Mouse (Mus musculus): ENCODE measurements around the gene Rfng. TPM values are rescaled to one million over a fixed set of nuclear protein-coding genes. Genes with fewer than 3 reads are reported as not detected.
"Not testable (repeated sequence)": the region's sequence is repeated elsewhere in the genome, so short reads cannot be mapped to it uniquely, and the experiment has no call there.

Gene Rfng
- polyA plus RNA-seq, 1 experiment from 2014 or later: 39.4 TPM

DNA sequence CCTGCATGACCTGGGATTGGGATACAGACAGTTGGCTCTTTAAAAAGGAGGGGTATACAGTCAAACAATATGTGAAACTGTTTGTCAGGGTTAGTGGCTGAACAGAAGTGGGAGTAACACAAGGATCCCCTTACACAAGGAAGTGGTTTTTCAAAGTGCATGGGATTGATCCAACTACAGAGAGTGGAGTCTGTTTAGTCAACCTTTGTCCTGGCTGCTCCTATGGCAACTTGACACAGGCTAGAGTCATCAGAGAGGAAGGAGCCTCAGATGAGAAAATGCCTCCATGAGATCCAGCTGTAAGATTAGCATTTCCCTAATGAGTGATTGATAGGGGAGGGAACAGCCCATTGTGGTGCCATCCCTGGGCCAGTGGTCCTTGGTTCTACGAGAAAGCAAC, 15.8 kb downstream of the Rfng start:
- no peaks in the 10 kb centered on the region for H3K4me1 ChIP-seq (ENCODE audit: control insufficient read depth, insufficient read depth, low read length)
- WGBS: 55% methylated on average over 1 of the region's 1 CpGs
- H3K4me2 ChIP-seq (ENCODE audit: low read length): no peak overlapping the region
- no peaks in the 10 kb centered on the region for H3K9me3 ChIP-seq (replicated peaks; ENCODE audit: control insufficient read depth, low read length)
- DNase-seq (ENCODE audit: low spot score) (no peak), ATAC-seq (no peak)
- H3K36me3 ChIP-seq (ENCODE audit: control insufficient read depth, insufficient read depth, low read length): no peaks in the 10 kb centered on the region
- no peak overlapping the region for H3K4me3 ChIP-seq (ENCODE audit: low read depth, low read length)
- H3K27me3 ChIP-seq (replicated peaks; ENCODE audit: control insufficient read depth, insufficient read depth, low read length): no peaks in the 10 kb centered on the region
- no peak overlapping the region for H3K9ac ChIP-seq (ENCODE audit: low read length)
- no peak overlapping the region for H3K27ac ChIP-seq (ENCODE audit: low read depth, low read length)

GRCm38 (mm10) chr11:120767023-120767422, 17.0 kb downstream of the Rfng start:
- H3K27me3 ChIP-seq (replicated peaks; ENCODE audit: control insufficient read depth, insufficient read depth, low read length); H3K4me1 ChIP-seq (ENCODE audit: control insufficient read depth, insufficient read depth, low read length); H3K27ac ChIP-seq (ENCODE audit: low read depth, low read length); H3K4me2 ChIP-seq (ENCODE audit: low read length); H3K36me3 ChIP-seq (ENCODE audit: control insufficient read depth, insufficient read depth, low read length); DNase-seq (ENCODE audit: low spot score); H3K9me3 ChIP-seq (replicated peaks; ENCODE audit: control insufficient read depth, low read length); H3K9ac ChIP-seq (ENCODE audit: low read length); ATAC-seq; H3K4me3 ChIP-seq (ENCODE audit: low read depth, low read length): not testable (repeated sequence)
- 88% methylated on average over 5 of the region's 7 CpGs for WGBS

DNA sequence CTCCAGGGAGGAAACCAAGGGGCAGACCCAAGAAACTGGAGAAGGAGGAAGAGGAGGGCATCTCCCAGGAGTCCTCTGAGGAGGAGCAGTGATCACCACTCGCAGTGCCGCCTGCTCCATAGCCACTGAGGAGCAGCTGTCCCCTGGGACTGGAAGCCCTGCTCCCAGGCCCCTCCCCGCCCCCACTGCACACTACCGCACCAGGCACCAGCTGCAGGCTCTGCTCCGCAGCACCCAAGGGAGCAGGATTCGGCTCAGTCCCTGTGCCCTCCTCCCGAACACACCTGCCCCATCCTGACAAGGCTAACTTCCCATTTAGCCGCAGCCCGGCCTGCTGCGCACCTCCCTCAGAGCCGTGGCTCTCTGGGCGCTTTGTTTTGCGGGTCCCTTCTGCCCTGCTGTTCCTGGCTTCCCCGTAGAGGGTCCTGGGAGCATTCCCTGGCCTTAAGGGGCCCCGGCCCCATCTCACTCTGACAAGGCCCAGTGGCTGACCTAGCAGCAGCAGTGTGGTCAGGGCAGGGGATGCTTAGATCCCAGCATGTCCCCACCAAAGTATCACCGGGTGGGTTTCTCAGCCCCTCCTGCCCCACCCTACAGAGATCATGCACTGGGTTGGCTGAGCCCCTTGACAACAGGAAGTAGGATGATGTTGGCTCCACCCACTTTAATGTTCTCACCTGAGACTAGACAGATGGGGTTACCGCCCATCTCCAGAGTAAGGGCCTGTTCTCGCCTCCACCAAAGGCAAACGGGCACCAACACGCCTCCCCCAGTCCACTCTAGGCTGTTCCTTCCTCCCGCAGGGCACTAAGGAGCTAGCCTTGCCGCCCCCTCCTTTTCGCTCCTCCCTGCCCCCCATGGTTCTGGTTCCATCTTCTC, 20.6 kb downstream of the Rfng start:
- not testable (repeated sequence) for H3K27me3 ChIP-seq (replicated peaks; ENCODE audit: control insufficient read depth, insufficient read depth, low read length); H3K36me3 ChIP-seq (ENCODE audit: control insufficient read depth, insufficient read depth, low read length); H3K4me1 ChIP-seq (ENCODE audit: control insufficient read depth, insufficient read depth, low read length); DNase-seq (ENCODE audit: low spot score); H3K9me3 ChIP-seq (replicated peaks; ENCODE audit: control insufficient read depth, low read length); H3K27ac ChIP-seq (ENCODE audit: low read depth, low read length); H3K9ac ChIP-seq (ENCODE audit: low read length); H3K4me2 ChIP-seq (ENCODE audit: low read length); H3K4me3 ChIP-seq (ENCODE audit: low read depth, low read length)
- ATAC-seq: 0 out of 2 replicates have a peak, but pooled peaks have one; percentile 34
- 3% methylated on average over 5 of the region's 23 CpGs for WGBS

DNA sequence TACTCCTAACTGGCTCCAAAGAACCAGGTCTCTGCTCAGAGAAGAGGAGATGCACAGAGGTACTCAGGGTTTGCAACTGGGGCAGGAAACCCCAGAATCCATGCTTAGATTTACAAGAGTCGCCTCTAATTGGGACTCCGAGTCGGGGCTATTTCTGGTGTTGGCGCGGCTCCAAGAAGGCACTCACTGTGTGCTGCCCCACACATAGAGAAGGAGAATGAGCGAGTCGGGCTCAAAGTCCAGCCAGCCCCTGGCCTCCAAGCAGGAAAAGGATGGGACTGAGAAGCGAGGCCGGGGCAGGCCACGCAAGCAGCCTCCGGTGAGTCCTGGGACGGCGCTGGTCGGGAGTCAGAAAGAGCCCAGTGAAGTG, 21.4 kb downstream of the Rfng start, which contains the start of gene Hmga1b:
Gene Hmga1b (plus strand): TSS at position 123 of the 370 bp plus-strand sequence.
- 17% methylated on average over 12 of the region's 14 CpGs for WGBS
- not testable (repeated sequence) for H3K4me1 ChIP-seq (ENCODE audit: control insufficient read depth, insufficient read depth, low read length); H3K27ac ChIP-seq (ENCODE audit: low read depth, low read length); H3K4me2 ChIP-seq (ENCODE audit: low read length); H3K4me3 ChIP-seq (ENCODE audit: low read depth, low read length); H3K36me3 ChIP-seq (ENCODE audit: control insufficient read depth, insufficient read depth, low read length); ATAC-seq; DNase-seq (ENCODE audit: low spot score); H3K27me3 ChIP-seq (replicated peaks; ENCODE audit: control insufficient read depth, insufficient read depth, low read length)
- H3K9me3 ChIP-seq (replicated peaks; ENCODE audit: control insufficient read depth, low read length): peaks cover 13% of the 10 kb centered on the region; the same call in 1 of the 2 replicates
- H3K9ac ChIP-seq (ENCODE audit: low read length): 0 out of 2 replicates have a peak within 1 kb of the TSS, but pooled peaks have one; percentile 17

GRCm38 (mm10) chr11:120761811-120762671, 22.0 kb downstream of the Rfng start:
- Histone ChIP-seq H3K27me3 (replicated peaks; ENCODE audit: control insufficient read depth, insufficient read depth, low read length) (peaks cover 6% of the 10 kb centered on the region; the same call in 1 of the 2 replicates), H3K4me2 (ENCODE audit: low read length) (no peak overlapping the region)
- WGBS: 72% methylated on average over 14 of the region's 14 CpGs

GRCm38 (mm10) chr11:120760236-120760635, 23.8 kb downstream of the Rfng start:
- Histone ChIP-seq H3K4me1 (ENCODE audit: control insufficient read depth, insufficient read depth, low read length) (no peaks in the 10 kb centered on the region), H3K9me3 (replicated peaks; ENCODE audit: control insufficient read depth, low read length) (peaks cover 13% of the 10 kb centered on the region; the same call in 1 of the 2 replicates), H3K9ac (ENCODE audit: low read length) (no peak overlapping the region), H3K27me3 (replicated peaks; ENCODE audit: control insufficient read depth, insufficient read depth, low read length) (peaks cover 6% of the 10 kb centered on the region; the same call in 1 of the 2 replicates), H3K36me3 (ENCODE audit: control insufficient read depth, insufficient read depth, low read length) (no peaks in the 10 kb centered on the region), H3K4me2 (ENCODE audit: low read length) (no peak overlapping the region), H3K27ac (ENCODE audit: low read depth, low read length) (no peak overlapping the region), H3K4me3 (ENCODE audit: low read depth, low read length) (no peak overlapping the region)
- 93% methylated on average over 9 of the region's 9 CpGs for WGBS
- ATAC-seq: no peak
- no peak for DNase-seq (ENCODE audit: low spot score)

More at GRCm38 (mm10) chr11:120761811-120762671, 22.0 kb downstream of the Rfng start:
- Histone ChIP-seq H3K27ac (ENCODE audit: low read depth, low read length) (no peak overlapping the region), H3K36me3 (ENCODE audit: control insufficient read depth, insufficient read depth, low read length) (no peaks in the 10 kb centered on the region), H3K4me3 (ENCODE audit: low read depth, low read length) (no peak overlapping the region), H3K9me3 (replicated peaks; ENCODE audit: control insufficient read depth, low read length) (peaks cover 13% of the 10 kb centered on the region; the same call in 1 of the 2 replicates), H3K4me1 (ENCODE audit: control insufficient read depth, insufficient read depth, low read length) (no peaks in the 10 kb centered on the region), H3K9ac (ENCODE audit: low read length) (0 out of 2 replicates have a peak overlapping the region, but pooled peaks have one; percentile 17)
- DNase-seq (ENCODE audit: low spot score) (no peak), ATAC-seq (no peak)

DNA sequence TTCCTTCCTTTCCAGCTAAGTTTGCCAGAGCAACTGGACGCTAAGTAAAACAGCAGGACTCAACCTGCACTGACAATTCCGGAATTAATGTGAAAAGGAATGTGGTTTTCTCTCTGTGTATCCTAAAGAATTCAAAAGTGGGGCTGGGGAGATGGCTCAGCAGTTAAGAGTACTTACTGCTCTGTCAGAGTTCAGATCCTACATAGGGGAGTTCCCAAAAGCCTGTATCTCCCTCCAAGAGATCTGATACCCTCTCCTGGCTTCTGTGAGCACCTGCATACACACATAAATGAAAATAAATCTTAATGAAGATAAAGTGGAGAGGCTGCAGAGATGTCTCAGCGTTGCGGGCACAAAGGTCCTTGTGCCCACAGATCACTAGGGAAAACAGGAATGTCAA, 32.4 kb downstream of the Rfng start:
- H3K27me3 ChIP-seq (replicated peaks; ENCODE audit: control insufficient read depth, insufficient read depth, low read length): no peaks in the 10 kb centered on the region
- no peak overlapping the region for H3K4me2 ChIP-seq (ENCODE audit: low read length)
- H3K27ac ChIP-seq (ENCODE audit: low read depth, low read length): no peak overlapping the region
- H3K4me3 ChIP-seq (ENCODE audit: low read depth, low read length): no peak overlapping the region
- DNase-seq (ENCODE audit: low spot score) (no peak), ATAC-seq (no peak)
- no peaks in the 10 kb centered on the region for H3K36me3 ChIP-seq (ENCODE audit: control insufficient read depth, insufficient read depth, low read length)
- 78% methylated on average over 4 of the region's 4 CpGs for WGBS
- no peaks in the 10 kb centered on the region for H3K9me3 ChIP-seq (replicated peaks; ENCODE audit: control insufficient read depth, low read length)
- H3K4me1 ChIP-seq (ENCODE audit: control insufficient read depth, insufficient read depth, low read length): no peaks in the 10 kb centered on the region
- H3K9ac ChIP-seq (ENCODE audit: low read length): no peak overlapping the region

- Histone ChIP-seq H3K4me1 (ENCODE audit: control insufficient read depth, insufficient read depth, low read length) (no peaks in the 10 kb centered on the region), H3K4me2 (ENCODE audit: low read length) (no peak overlapping the region), H3K9ac (ENCODE audit: low read length) (no peak overlapping the region), H3K4me3 (ENCODE audit: low read depth, low read length) (no peak overlapping the region), H3K36me3 (ENCODE audit: control insufficient read depth, insufficient read depth, low read length) (no peaks in the 10 kb centered on the region), H3K27me3 (replicated peaks; ENCODE audit: control insufficient read depth, insufficient read depth, low read length) (no peaks in the 10 kb centered on the region), H3K9me3 (replicated peaks; ENCODE audit: control insufficient read depth, low read length) (no peaks in the 10 kb centered on the region), H3K27ac (ENCODE audit: low read depth, low read length) (no peak overlapping the region)
- DNase-seq (ENCODE audit: low spot score): peak; percentile 4
- WGBS: 56% methylated on average over 8 of the region's 8 CpGs
- no peak for ATAC-seq
Observed at GRCm38 (mm10) chr11:120749430-120749829, 34.6 kb downstream of the Rfng start.
